Mouse (Mus musculus) E14TG2a.4 (cell line): ENCODE data around the gene Runx2.

Source experiments
- H3K27me3 ChIP-seq: 2 replicates; pipeline ENCODE4 v1.6.1; 2014; ENCODE audit warnings: low read length, control low read depth; ENCODE audit not compliant: insufficient read depth
- H3K36me3 ChIP-seq: 2 replicates; pipeline ENCODE4 v1.6.1; 2014; ENCODE audit warnings: low read length, control low read depth; ENCODE audit not compliant: insufficient read depth
- H3K4me1 ChIP-seq: replicated peaks from 2 replicates; pipeline ENCODE4 v1.6.1; 2014; ENCODE audit warnings: low read depth, low read length, control low read depth
- H3K4me3 ChIP-seq: replicated peaks from 2 replicates; pipeline ENCODE4 v1.5.1; 2014; ENCODE audit warnings: mild to moderate bottlenecking, low read length
- H3K9me3 ChIP-seq: 2 replicates; pipeline ENCODE4 v1.6.1; 2014; ENCODE audit warnings: low read length, control low read depth
- CTCF ChIP-seq: conservative IDR thresholded peaks from 2 replicates; pipeline ENCODE4 v1.5.1; 2014; ENCODE audit warnings: low read length
- NANOG ChIP-seq: IDR thresholded peaks from 2 replicates; pipeline ENCODE4 v1.6.1; 2014; ENCODE audit warnings: borderline replicate concordance, low read length, mixed read lengths
- POU5F1 ChIP-seq: IDR thresholded peaks from 2 replicates; pipeline ENCODE4 v1.6.1; 2014; ENCODE audit warnings: low read length, borderline replicate concordance

Gene Runx2

DNA sequence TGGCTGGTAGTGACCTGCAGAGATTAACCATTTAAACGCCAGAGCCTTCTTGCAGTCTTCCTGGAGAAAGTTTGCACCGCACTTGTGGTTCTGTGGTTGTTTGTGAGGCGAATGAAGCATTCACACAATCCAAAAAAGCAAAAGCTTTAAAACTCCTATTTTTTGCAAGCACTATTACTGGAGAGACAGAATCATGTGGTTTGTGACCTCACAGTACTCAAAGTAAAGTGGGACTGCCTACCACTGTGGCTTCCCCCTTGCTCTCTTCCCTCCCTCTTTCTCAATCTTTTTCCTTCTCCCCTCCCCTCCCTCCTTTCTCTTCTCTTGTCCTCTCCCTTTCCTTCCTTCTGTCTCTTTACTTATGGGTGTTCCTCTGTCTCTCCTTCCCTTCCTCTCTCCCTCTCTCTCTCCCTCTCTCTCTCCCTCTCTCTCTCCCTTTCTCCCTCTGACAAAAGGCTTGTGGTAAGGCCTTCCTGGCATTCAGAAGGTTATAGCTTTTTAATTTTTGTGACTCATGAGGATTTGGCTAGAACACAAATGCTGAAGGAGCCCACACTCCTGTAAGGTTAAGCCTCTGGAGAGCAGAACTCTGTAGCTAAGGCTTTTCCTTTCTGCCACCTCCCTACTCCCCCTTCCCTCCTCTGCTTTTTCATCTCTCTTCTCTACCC, at the start of gene Runx2:
Gene Runx2 (minus strand): TSS at position 290 of the 668 bp plus-strand sequence.
- no peaks in the 10 kb centered on the region for H3K27me3 ChIP-seq
- H3K36me3 ChIP-seq: no peaks in the 10 kb centered on the region
- TF ChIP-seq CTCF (no peak), NANOG (no peak)
- H3K4me3 ChIP-seq: no peak within 1 kb of the TSS
- no peaks in the 10 kb centered on the region for H3K4me1 ChIP-seq
- no peaks in the 10 kb centered on the region for H3K9me3 ChIP-seq

DNA sequence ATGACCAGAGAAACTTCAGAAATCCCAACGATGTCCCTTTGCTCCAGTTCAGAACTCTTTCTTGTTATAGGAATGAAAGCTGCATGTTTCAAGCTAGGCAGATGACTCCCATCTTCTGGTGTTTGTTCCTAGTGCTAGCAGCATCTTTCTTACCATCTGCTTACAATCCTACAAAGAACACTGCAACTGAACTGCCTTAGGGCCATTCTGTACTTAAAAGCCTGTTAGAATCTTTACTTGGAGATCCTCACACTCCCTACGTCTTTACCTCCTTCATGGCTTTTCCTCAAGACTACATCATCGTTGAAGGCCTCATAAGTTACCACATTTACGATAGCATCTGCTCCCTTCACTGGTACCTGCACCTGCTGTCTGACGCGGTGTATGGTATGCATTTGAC, 48.6 kb upstream of the Runx2 start:
- TF ChIP-seq POU5F1: no peak
- no peak for TF ChIP-seq NANOG
- TF ChIP-seq CTCF: no peak
- H3K36me3 ChIP-seq: no peaks in the 10 kb centered on the region
- no peak overlapping the region for H3K4me3 ChIP-seq
- H3K9me3 ChIP-seq: no peaks in the 10 kb centered on the region
- H3K27me3 ChIP-seq: no peaks in the 10 kb centered on the region
- H3K4me1 ChIP-seq: no peaks in the 10 kb centered on the region

DNA sequence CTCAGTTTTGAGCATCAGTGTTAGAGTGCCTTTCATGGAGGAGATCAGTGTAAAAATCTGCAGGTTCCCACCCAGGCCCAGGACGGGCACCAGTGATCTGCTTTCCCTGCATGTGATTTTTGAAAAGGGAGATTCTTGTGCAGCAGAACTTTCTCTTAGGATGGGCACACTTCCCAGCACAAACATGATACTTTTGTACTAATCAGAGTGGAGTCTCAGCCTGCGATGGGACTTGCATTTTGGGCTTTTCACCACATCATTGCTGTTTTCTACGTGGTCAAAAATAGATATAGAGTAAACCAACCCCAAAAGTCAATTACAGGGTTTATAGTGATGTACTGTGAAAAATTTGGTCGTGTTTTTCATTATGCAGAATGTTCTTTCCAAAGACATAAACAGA, 27.6 kb upstream of the Runx2 start:
- no peaks in the 10 kb centered on the region for H3K4me1 ChIP-seq
- TF ChIP-seq CTCF (no peak), POU5F1 (no peak)
- no peaks in the 10 kb centered on the region for H3K27me3 ChIP-seq

DNA sequence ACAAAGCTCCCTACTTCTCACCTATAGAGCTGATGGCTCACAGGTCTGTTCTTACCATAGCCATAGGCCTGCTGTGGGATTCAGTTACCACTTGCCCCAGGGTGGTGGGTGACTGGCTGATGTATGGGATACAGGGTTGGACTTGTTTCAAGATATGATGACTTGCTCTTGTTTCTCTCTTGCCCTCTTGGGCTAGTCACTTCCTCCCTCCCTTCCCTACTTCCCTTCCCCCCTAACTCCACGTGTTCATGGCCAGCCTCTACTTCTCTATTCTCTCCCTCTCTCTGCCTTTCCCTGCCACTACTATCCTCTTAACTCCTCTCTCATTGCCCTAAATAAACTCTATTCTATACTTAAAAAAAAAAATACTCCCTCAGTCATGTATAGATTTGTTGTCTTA, 16.6 kb upstream of the Runx2 start:
- no peak for TF ChIP-seq CTCF
- H3K4me3 ChIP-seq: no peak overlapping the region

More for the DNA sequence above, 27.6 kb upstream of the Runx2 start:
- no peaks in the 10 kb centered on the region for H3K9me3 ChIP-seq
- H3K4me3 ChIP-seq: no peak overlapping the region
- H3K36me3 ChIP-seq: no peaks in the 10 kb centered on the region

DNA sequence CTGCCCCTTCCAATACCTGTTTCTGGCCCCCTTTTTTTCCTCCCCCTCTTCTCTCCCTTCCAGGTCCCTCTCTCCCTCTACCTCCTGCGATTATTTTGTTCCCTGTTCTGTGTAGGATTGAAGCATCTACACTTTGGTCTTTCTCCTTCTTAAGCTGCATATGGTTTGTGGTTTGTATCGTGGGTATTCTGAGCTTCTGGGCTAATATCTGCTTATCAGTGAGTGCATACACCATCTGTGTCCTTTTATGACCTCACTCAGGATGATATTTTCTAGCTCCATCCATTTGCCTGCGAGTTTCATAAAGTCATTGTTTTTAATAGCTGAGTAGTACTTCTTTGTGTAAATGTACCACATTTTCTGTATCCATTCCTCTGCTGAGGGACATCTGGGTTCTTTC, 15.0 kb upstream of the Runx2 start:
- H3K9me3 ChIP-seq: peaks cover 7% of the 10 kb centered on the region; the same call in 1 of the 2 replicates
- H3K4me3 ChIP-seq: no peak overlapping the region
- H3K27me3 ChIP-seq: no peaks in the 10 kb centered on the region
- TF ChIP-seq CTCF: no peak
- no peak for TF ChIP-seq NANOG
- no peak for TF ChIP-seq POU5F1
- no peaks in the 10 kb centered on the region for H3K36me3 ChIP-seq
- no peaks in the 10 kb centered on the region for H3K4me1 ChIP-seq

More for the DNA sequence above, 16.6 kb upstream of the Runx2 start:
- no peaks in the 10 kb centered on the region for H3K36me3 ChIP-seq
- peaks cover 3% of the 10 kb centered on the region; the same call in 1 of the 2 replicates for H3K9me3 ChIP-seq
- H3K4me1 ChIP-seq: no peaks in the 10 kb centered on the region
- no peaks in the 10 kb centered on the region for H3K27me3 ChIP-seq

DNA sequence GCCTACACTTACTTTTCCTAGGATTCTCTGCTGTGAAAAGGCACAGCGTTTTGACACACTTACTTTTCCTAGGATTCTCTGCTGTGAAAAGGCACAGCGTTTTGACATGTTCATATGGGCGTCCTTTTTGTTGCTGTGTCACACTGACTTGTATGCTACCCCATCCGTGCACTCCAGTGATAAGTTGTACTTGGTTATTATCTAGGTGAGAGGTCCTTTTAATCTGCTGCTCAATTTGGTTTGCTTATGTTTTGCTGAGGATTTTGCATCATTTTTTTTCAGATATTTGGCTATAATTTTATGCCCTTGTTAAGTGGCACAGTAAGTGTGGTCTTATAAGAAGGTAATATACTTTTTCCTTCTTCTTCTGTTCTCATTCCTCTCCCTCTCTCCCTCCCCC, 13.4 kb upstream of the Runx2 start:
- TF ChIP-seq CTCF: no peak
- TF ChIP-seq NANOG: no peak
- no peak for TF ChIP-seq POU5F1
- H3K4me1 ChIP-seq: no peaks in the 10 kb centered on the region
- no peaks in the 10 kb centered on the region for H3K36me3 ChIP-seq
- H3K27me3 ChIP-seq: no peaks in the 10 kb centered on the region
- no peak overlapping the region for H3K4me3 ChIP-seq
- peaks cover 7% of the 10 kb centered on the region; the same call in 1 of the 2 replicates for H3K9me3 ChIP-seq

DNA sequence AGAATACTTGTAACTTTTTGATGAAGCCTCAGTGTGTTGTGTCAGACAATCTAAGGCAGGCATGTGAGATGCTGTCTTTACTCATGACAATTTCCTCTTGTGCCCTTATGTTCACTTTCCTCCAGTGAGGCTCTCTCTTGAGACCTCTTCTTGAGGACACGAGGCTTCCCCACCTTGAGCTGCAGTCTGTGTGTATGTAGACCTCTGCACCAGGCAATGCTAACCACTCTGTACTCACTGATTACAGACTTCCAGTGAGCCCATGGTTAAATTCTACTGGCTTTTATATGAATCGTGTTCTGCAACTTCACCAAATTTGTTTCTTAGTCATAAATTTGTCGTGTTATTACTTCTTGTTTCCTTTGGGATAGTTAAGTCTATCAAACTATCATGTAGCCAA, 12.5 kb upstream of the Runx2 start:
- H3K36me3 ChIP-seq: no peaks in the 10 kb centered on the region
- no peak for TF ChIP-seq CTCF
- TF ChIP-seq POU5F1: no peak
- no peak for TF ChIP-seq NANOG

DNA sequence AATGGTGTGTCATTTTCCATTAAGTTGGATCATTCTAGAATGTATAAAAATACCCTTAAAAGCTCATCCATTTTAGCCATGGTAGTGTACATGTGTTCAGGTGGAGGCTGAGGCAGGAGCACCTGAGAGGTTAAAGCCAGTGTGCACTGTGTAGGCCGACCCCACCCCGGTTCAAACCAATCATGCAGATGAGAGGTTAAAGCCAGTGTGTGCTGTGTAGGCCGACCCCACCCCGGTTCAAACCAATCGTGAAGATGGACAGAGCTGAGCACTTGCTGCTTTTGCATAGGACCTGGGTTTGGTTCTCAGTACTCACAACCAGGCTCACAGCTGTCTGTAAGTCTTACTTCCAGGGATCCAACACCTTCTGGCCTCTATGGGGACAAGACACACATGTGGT, 7.3 kb upstream of the Runx2 start:
- H3K4me3 ChIP-seq: no peak overlapping the region
- H3K27me3 ChIP-seq: no peaks in the 10 kb centered on the region
- H3K9me3 ChIP-seq: peaks cover 7% of the 10 kb centered on the region; the same call in 1 of the 2 replicates
- H3K36me3 ChIP-seq: no peaks in the 10 kb centered on the region
- H3K4me1 ChIP-seq: peaks cover 5% of the 10 kb centered on the region; the same call in 1 of the 2 replicates
- TF ChIP-seq NANOG (no peak), POU5F1 (no peak), CTCF (no peak)

More for the DNA sequence above, 12.5 kb upstream of the Runx2 start:
- Histone ChIP-seq H3K4me1 (peaks cover under 1% of the 10 kb centered on the region; the same call in 1 of the 2 replicates), H3K9me3 (peaks cover 7% of the 10 kb centered on the region; the same call in 1 of the 2 replicates), H3K4me3 (no peak overlapping the region), H3K27me3 (no peaks in the 10 kb centered on the region)

DNA sequence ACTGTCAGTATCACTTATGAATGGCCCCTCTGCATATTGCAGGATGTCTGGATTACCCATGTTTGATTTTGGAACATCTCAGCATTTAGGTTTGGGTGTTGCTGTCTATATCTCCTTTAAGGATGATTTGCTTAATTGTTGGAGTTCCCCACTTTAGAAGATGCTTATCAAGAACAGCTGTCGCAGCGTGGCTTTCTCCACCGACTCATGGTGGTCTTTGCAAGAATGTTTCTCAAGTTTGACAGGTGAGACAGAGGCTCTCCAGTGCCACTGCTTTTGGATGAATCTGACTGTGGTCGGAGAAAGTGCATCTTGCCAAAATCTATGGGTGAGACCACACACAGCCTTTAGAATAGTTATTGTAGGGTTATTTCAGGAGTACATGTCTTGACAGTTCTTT, 5.2 kb upstream of the Runx2 start:
- no peaks in the 10 kb centered on the region for H3K36me3 ChIP-seq
- H3K4me1 ChIP-seq: peaks cover 5% of the 10 kb centered on the region; the same call in 1 of the 2 replicates
- no peaks in the 10 kb centered on the region for H3K27me3 ChIP-seq
- no peaks in the 10 kb centered on the region for H3K9me3 ChIP-seq
- TF ChIP-seq POU5F1 (no peak), CTCF (no peak), NANOG (no peak)
- H3K4me3 ChIP-seq: no peak overlapping the region
